Mouse (Mus musculus): ENCODE measurements around the gene Ablim2. TPM values are rescaled to one million over a fixed set of nuclear protein-coding genes. Genes with fewer than 3 reads are reported as not detected.

Gene Ablim2
- total RNA-seq, 1 experiment: 1.6 TPM

DNA sequence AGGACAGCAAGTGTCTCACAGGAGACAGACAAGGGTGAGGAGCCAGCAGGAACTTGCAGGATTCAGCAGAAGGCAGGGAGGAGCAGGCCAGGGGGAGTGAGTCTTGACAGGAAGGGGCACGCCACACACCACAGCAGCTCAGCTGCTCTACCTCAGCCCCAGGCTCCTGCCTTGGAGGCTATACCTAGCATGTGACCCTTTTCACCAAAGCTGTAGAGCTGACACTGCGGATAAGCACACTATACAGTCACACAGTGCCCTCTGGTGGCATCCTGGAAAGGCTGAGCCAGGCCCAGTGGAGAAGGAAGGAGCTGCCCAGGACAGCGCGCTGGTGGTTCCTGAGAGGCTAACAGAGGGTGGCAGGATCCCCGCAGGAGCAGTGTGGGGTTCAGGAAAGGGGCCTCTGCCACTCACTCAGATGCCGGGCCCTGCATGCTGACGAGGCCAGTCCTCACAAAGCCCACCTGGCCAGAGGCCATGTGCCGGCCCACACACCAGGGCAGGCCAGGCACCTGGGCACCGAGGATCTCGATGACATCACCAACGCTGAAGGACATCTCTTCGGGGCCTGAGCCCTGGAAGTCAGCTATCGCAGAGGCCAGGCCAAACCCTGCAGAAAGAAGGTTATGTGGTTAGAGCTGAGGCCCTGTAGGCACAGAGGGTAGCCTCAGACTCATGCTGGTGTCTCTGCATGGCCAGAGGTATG is 43.9 kb upstream of the Ablim2 start:
- H3K4me1 ChIP-seq (ENCODE audit: control insufficient read depth in 2 of 2, insufficient read depth in 2 of 2, low read length in 2 of 2, poor library complexity in 1 of 2): peaks cover 3 to 21% of the 10 kb centered on the region in 2 experiments
- peaks cover 5% of the 10 kb centered on the region; the same call in 1 of the 2 replicates for H3K36me3 ChIP-seq (ENCODE audit: control insufficient read depth, insufficient read depth, low read length, poor library complexity, severe bottlenecking)
- TF ChIP-seq MAFK (IDR thresholded peaks at IDR 0.05; ENCODE audit: insufficient read depth, low read depth, low read length) (peak; percentile 85), ZNF384 (IDR thresholded peaks at IDR 0.05; ENCODE audit: low read depth, low read length) (no peak), CHD2 (IDR thresholded peaks at IDR 0.05; ENCODE audit: low read depth, low read length) (no peak), HCFC1 (IDR thresholded peaks at IDR 0.05; ENCODE audit: borderline replicate concordance, insufficient read depth, low read length) (no peak), ZC3H11A (IDR thresholded peaks at IDR 0.05; ENCODE audit: borderline replicate concordance, low read depth, low read length) (peak; percentile 82; the same call in 1 of the 2 replicates)
- no peak overlapping the region for H3K4me3 ChIP-seq (ENCODE audit: insufficient read depth in 1 of 2, low read depth in 1 of 2, low read length in 2 of 2, poor library complexity in 1 of 2, severe bottlenecking in 1 of 2)
- H3K9me3 ChIP-seq (ENCODE audit: control insufficient read depth, insufficient read depth, low read depth, low read length): no peaks in the 10 kb centered on the region
- in situ Hi-C loops (cut with MboI; ENCODE audit: low sequenced_read_pairs in 2 of 2, unreplicated experiment in 2 of 2): loop anchor here in 1 of 2 experiments (10.0 kb wide), 1 partner anchor 119 kb away; no protein-coding TSS in a partner anchor
- H3K9ac ChIP-seq (ENCODE audit: insufficient read depth, low read depth, low read length, poor library complexity, severe bottlenecking): no peak overlapping the region
- H3K27ac ChIP-seq (ENCODE audit: insufficient read depth, low read depth, low read length, poor library complexity, severe bottlenecking): no peak overlapping the region
- peak; percentile 67 for DNase-seq (ENCODE audit: low read depth, low spot score)

DNA sequence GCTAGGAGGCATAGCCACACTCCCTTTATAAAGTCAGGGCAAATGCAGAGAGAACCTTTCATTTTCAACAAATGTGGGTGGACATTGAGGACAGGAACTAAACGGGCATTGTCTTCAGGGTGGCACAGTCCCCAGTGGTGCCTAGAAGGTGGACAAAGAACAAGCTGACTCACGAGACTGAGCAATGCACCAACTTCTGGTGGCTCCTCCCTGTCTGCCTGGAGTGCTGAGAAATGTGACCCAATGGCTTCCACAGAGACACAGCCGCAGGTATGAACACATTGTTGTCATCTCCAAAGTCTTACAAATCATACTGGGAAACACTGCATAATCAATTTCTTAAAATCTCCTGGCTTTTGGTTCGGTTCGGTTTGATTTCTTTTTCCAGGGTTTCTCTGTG is 40.2 kb upstream of the Ablim2 start:
- Histone ChIP-seq H3K4me1 (ENCODE audit: control insufficient read depth in 2 of 2, insufficient read depth in 2 of 2, low read length in 2 of 2, poor library complexity in 1 of 2) (peaks cover 3 to 37% of the 10 kb centered on the region in 2 experiments), H3K36me3 (ENCODE audit: control insufficient read depth, insufficient read depth, low read length, poor library complexity, severe bottlenecking) (peaks cover 4% of the 10 kb centered on the region; the same call in 1 of the 2 replicates), H3K9ac (ENCODE audit: insufficient read depth, low read depth, low read length, poor library complexity, severe bottlenecking) (no peak overlapping the region; the same call in 1 of the 2 replicates), H3K9me3 (ENCODE audit: control insufficient read depth, insufficient read depth, low read depth, low read length) (no peaks in the 10 kb centered on the region), H3K4me3 (ENCODE audit: insufficient read depth in 1 of 2, low read depth in 1 of 2, low read length in 2 of 2, poor library complexity in 1 of 2, severe bottlenecking in 1 of 2) (no peak overlapping the region), H3K27ac (ENCODE audit: insufficient read depth, low read depth, low read length, poor library complexity, severe bottlenecking) (no peak overlapping the region; the same call in 1 of the 2 replicates)
- in situ Hi-C loops (cut with MboI; ENCODE audit: low sequenced_read_pairs in 2 of 2, unreplicated experiment in 2 of 2): loop anchor here in 1 of 2 experiments (10.0 kb wide), 1 partner anchor 123 kb away; no protein-coding TSS in a partner anchor
- no peak for DNase-seq (ENCODE audit: low read depth, low spot score)
- TF ChIP-seq ZNF384 (IDR thresholded peaks at IDR 0.05; ENCODE audit: low read depth, low read length): no peak
- no peak for TF ChIP-seq HCFC1 (IDR thresholded peaks at IDR 0.05; ENCODE audit: borderline replicate concordance, insufficient read depth, low read length)
- no peak for TF ChIP-seq MAFK (IDR thresholded peaks at IDR 0.05; ENCODE audit: insufficient read depth, low read depth, low read length)
- no peak for TF ChIP-seq ZC3H11A (IDR thresholded peaks at IDR 0.05; ENCODE audit: borderline replicate concordance, low read depth, low read length)
- no peak for TF ChIP-seq CHD2 (IDR thresholded peaks at IDR 0.05; ENCODE audit: low read depth, low read length)

DNA sequence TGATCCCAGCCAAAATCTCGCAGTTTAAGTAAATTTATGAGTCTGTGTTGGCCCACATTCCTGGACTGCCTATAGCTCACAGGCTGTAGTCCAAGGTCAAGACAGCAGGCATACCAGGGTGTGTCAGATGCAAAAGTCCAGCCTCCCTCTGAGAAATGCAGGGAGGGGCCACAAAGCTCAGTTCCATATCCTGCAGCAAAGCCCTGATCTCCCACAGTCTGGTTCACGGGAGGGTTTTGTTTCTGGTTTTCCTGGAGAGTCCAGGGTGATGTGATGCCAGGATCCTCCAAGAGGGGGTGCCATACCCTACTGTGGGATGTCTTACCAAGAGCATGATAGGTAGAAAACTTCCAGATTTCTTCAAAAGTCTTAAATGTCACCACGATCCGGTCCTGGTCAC is 39.7 kb upstream of the Ablim2 start:
- Histone ChIP-seq H3K9me3 (ENCODE audit: control insufficient read depth, insufficient read depth, low read depth, low read length) (no peaks in the 10 kb centered on the region), H3K27ac (ENCODE audit: insufficient read depth, low read depth, low read length, poor library complexity, severe bottlenecking) (no peak overlapping the region; the same call in 1 of the 2 replicates), H3K4me3 (ENCODE audit: insufficient read depth in 1 of 2, low read depth in 1 of 2, low read length in 2 of 2, poor library complexity in 1 of 2, severe bottlenecking in 1 of 2) (no peak overlapping the region), H3K4me1 (ENCODE audit: control insufficient read depth in 2 of 2, insufficient read depth in 2 of 2, low read length in 2 of 2, poor library complexity in 1 of 2) (peaks cover 5 to 38% of the 10 kb centered on the region in 2 experiments), H3K9ac (ENCODE audit: insufficient read depth, low read depth, low read length, poor library complexity, severe bottlenecking) (no peak overlapping the region; the same call in 1 of the 2 replicates), H3K36me3 (ENCODE audit: control insufficient read depth, insufficient read depth, low read length, poor library complexity, severe bottlenecking) (peaks cover 4% of the 10 kb centered on the region; the same call in 1 of the 2 replicates)
- no peak for TF ChIP-seq ZC3H11A (IDR thresholded peaks at IDR 0.05; ENCODE audit: borderline replicate concordance, low read depth, low read length)
- in situ Hi-C loops (cut with MboI; ENCODE audit: low sequenced_read_pairs in 2 of 2, unreplicated experiment in 2 of 2): loop anchor here in 1 of 2 experiments (10.0 kb wide), 1 partner anchor 123 kb away; no protein-coding TSS in a partner anchor
- DNase-seq (ENCODE audit: low read depth, low spot score): peak; percentile 94

DNA sequence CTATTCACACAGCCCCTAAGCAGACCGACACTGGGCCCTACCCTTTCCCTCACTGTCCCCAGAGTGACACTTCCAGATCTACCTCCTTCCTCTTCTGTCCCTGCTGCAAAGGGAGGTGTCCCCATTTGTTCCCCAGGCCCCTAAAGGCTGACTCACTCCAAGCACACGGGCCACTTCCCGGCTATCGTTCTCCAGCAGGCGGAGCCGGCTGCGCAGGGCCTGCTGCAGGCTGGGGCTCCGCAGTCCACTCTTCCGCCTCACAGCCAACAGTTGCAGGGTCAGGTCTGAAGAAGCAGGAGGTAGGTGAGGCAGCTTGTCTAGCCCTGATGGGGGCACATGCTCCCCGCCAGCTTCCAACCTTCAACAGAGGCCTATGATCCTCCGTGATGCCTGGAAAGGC is 38.9 kb upstream of the Ablim2 start:
- in situ Hi-C loops (cut with MboI; ENCODE audit: low sequenced_read_pairs in 2 of 2, unreplicated experiment in 2 of 2): loop anchor here in 1 of 2 experiments (10.0 kb wide), 1 partner anchor 124 kb away; no protein-coding TSS in a partner anchor
- no peak overlapping the region; the same call in 1 of the 2 replicates for H3K9ac ChIP-seq (ENCODE audit: insufficient read depth, low read depth, low read length, poor library complexity, severe bottlenecking)
- H3K4me3 ChIP-seq (ENCODE audit: insufficient read depth in 1 of 2, low read depth in 1 of 2, low read length in 2 of 2, poor library complexity in 1 of 2, severe bottlenecking in 1 of 2): no peak overlapping the region
- H3K36me3 ChIP-seq (ENCODE audit: control insufficient read depth, insufficient read depth, low read length, poor library complexity, severe bottlenecking): peaks cover 4% of the 10 kb centered on the region; the same call in 1 of the 2 replicates
- H3K4me1 ChIP-seq (ENCODE audit: control insufficient read depth in 2 of 2, insufficient read depth in 2 of 2, low read length in 2 of 2, poor library complexity in 1 of 2): peaks cover 5 to 44% of the 10 kb centered on the region in 2 experiments
- no peaks in the 10 kb centered on the region for H3K9me3 ChIP-seq (ENCODE audit: control insufficient read depth, insufficient read depth, low read depth, low read length)
- no peak overlapping the region for H3K27ac ChIP-seq (ENCODE audit: insufficient read depth, low read depth, low read length, poor library complexity, severe bottlenecking)
- TF ChIP-seq HCFC1 (IDR thresholded peaks at IDR 0.05; ENCODE audit: borderline replicate concordance, insufficient read depth, low read length): no peak
- TF ChIP-seq ZC3H11A (IDR thresholded peaks at IDR 0.05; ENCODE audit: borderline replicate concordance, low read depth, low read length): no peak
- no peak for TF ChIP-seq CHD2 (IDR thresholded peaks at IDR 0.05; ENCODE audit: low read depth, low read length)
- no peak for DNase-seq (ENCODE audit: low read depth, low spot score)
